Mouse (Mus musculus) stomach, postnatal 0 days (tissue): Measurements from ENCODE around the gene Kncn. TPM values are rescaled to one million over a fixed set of nuclear protein-coding genes. Genes with fewer than 3 reads are reported as not detected.

Source experiments
- ATAC-seq: fragments of 200-750 bp; cut with Nextera tagmentation; 2 replicates; pipeline ENCODE4 v1.8.0; 2017; ENCODE audit not compliant: low FRiP score, low TSS enrichment
- DNase-seq: peaks from one replicate; pipeline ENCODE4 v3.0.0-alpha.2; 2016; ENCODE audit warnings: low spot score
- H3K27ac ChIP-seq: fragments of 300-500 bp; sonication (generic); replicated peaks from 2 replicates; pipeline ENCODE4 v1.5.1; 2014; ENCODE audit warnings: mild to moderate bottlenecking, control low read depth
- H3K27me3 ChIP-seq: fragments of 300-500 bp; sonication (generic); 2 replicates; pipeline ENCODE4 v1.6.1; 2014; ENCODE audit warnings: low read length; ENCODE audit not compliant: control insufficient read depth, insufficient read depth
- H3K36me3 ChIP-seq: fragments of 300-500 bp; sonication (generic); 2 replicates; pipeline ENCODE4 v1.6.1; 2014; ENCODE audit warnings: low read length, mixed read lengths; ENCODE audit not compliant: control insufficient read depth, insufficient read depth
- H3K4me1 ChIP-seq: fragments of 300-500 bp; sonication (generic); replicated peaks from 2 replicates; pipeline ENCODE4 v1.6.1; 2014; ENCODE audit warnings: antibody characterized with exemption; ENCODE audit not compliant: control insufficient read depth, insufficient read depth
- H3K4me2 ChIP-seq: fragments of 300-500 bp; sonication (generic); replicated peaks from 2 replicates; pipeline ENCODE4 v1.6.1; 2014; ENCODE audit warnings: low read depth, mild to moderate bottlenecking, control low read depth, moderate library complexity
- H3K4me3 ChIP-seq: fragments of 300-500 bp; sonication (generic); 2 replicates; pipeline ENCODE4 v1.5.1; 2014; ENCODE audit warnings: low read depth, low read length, control low read depth
- H3K9ac ChIP-seq: fragments of 300-500 bp; sonication (generic); 2 replicates; pipeline ENCODE4 v1.6.1; 2014; ENCODE audit warnings: mild to moderate bottlenecking, low read length, control low read depth, mixed read lengths
- H3K9me3 ChIP-seq: fragments of 300-500 bp; sonication (generic); 2 replicates; pipeline ENCODE4 v1.6.1; 2016; ENCODE audit warnings: low read length; ENCODE audit not compliant: control insufficient read depth
- CTCF ChIP-seq: IDR thresholded peaks from 2 replicates; pipeline ENCODE4 v1.5.1; 2016; ENCODE audit warnings: antibody characterized with exemption, low read depth, mild to moderate bottlenecking, moderate library complexity
- EP300 ChIP-seq: optimal IDR thresholded peaks from 2 replicates; pipeline ENCODE3; 2016; ENCODE audit warnings: antibody characterized with exemption
- WGBS: fragments of 180-500 bp; shearing (Covaris S2); extraction: QIAGEN DNeasy Blood & Tissue Kit; methylation state at CpG from one replicate; pipeline ENCODE4 v1.1.7; 2014; 5-methylcytosine and 5-hydroxymethylcytosine counted together
- polyA plus RNA-seq: library from polyadenylated mRNA; unstranded; fragments of >200 nt; fragmentation: Nextera tagmentation; extraction: Ambion mirVana; gene quantifications from 2 replicates; pipeline ENCODE4 v1.2.1, GENCODE M21; 2015

Gene Kncn
- polyA plus RNA-seq, 1 experiment from 2014 or later: not detected

DNA sequence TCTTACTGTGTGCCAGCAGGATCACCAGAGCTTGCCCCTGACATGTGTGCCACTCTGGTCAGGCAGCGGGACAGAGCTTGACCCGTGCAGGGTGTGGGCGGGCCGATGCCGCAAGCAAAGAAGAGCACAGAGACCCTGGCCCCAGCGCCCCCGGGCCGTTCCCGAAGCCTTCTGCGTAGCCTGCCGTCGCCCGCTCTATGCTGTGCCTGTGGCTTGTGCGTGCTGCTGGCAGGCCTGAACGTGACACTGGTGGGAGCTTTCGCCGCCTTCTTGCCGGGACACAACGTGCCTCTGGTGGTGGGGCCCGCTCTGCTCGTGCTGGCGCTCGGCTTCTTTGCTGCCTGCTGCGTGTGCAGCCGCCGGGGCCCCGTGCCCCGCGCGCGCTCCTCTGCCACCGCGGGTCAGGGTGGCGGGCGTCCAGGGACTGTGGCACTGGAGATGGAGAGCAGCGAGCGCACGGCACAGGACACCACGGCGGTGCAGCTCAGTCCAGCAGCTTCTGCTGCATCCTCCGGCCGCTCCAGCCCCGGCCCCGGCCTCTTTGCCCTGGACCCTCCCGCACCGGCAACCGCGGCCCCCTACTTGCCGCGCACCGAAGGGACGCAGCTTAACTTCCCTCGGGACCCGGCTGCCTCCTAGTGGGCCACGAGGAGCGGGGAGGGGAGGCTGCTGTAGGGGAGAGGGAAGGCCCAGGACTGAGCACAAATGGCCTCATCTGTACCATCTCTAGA lies 13.9 kb downstream of the Kncn start:
- no peak for TF ChIP-seq EP300
- peak; percentile 50 for TF ChIP-seq CTCF
- peak overlapping the region; percentile 15; the same call in 1 of the 2 replicates for H3K4me3 ChIP-seq
- peak overlapping the region; percentile 52 for H3K4me2 ChIP-seq
- DNase-seq (peak; percentile 29), ATAC-seq (no peak; the same call in none of the 2 replicates)
- H3K4me1 ChIP-seq: no peaks in the 10 kb centered on the region
- H3K36me3 ChIP-seq: no peaks in the 10 kb centered on the region
- no peak overlapping the region for H3K27ac ChIP-seq
- no peak overlapping the region for H3K9ac ChIP-seq
- no peaks in the 10 kb centered on the region for H3K9me3 ChIP-seq
- peaks cover 6% of the 10 kb centered on the region; the same call in 1 of the 2 replicates for H3K27me3 ChIP-seq
- WGBS: under 1% methylated on average over 53 of the region's 56 CpGs

DNA sequence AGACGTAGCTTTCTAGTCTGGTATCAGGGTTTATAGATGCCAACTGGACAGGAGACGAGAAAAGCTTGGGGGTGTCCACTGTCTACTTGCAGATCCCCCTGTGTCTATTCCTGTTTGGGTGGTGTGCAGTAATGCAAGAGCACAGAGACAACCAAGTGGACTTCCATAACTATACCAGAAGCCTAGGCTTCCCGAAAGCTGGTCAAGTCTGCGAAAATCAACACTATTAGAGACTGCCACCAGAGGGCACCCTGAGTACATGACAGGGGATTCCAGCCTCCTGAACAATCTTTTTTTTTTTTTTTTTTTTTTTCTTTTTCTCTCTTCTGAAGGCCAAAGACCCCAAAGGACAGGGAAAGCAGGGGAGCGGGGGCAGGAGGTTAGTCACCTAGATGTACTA lies 18.6 kb downstream of the Kncn start:
- no peak for ATAC-seq
- peak; percentile 90 for TF ChIP-seq CTCF
- TF ChIP-seq EP300: no peak
- WGBS: 18% methylated on average over 5 of the region's 5 CpGs
- Histone ChIP-seq H3K9ac (no peak overlapping the region), H3K4me3 (no peak overlapping the region), H3K36me3 (no peaks in the 10 kb centered on the region), H3K4me1 (no peaks in the 10 kb centered on the region), H3K27me3 (peaks cover 3% of the 10 kb centered on the region; the same call in 1 of the 2 replicates), H3K9me3 (no peaks in the 10 kb centered on the region), H3K27ac (no peak overlapping the region), H3K4me2 (no peak overlapping the region)
- peak; percentile 83 for DNase-seq

DNA sequence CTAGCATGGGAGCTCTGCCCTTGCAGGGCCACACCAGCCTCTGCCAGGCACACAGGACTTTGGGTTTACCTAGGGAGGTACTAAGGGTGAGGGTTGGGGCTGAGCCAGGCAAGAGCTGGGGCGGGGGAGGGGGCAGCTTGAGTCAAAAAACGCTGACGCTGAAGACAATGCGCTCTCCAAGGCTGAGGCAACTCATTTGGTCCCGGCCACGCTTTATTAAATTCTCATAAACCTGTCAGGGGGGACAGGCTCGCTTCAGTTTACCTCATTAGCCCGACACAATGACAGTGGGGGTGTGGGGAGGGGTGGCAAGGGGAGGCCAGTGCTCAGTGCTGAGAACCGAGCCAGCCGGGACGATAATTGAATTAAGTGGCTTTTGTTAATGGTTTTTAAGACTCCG lies 20.2 kb downstream of the Kncn start:
- H3K36me3 ChIP-seq: no peaks in the 10 kb centered on the region
- TF ChIP-seq CTCF: no peak
- no peak for TF ChIP-seq EP300
- no peak overlapping the region for H3K9ac ChIP-seq
- H3K4me3 ChIP-seq: no peak overlapping the region
- DNase-seq (peak; percentile 40), ATAC-seq (peak; percentile 43; the same call in 1 of the 2 replicates)
- no peaks in the 10 kb centered on the region for H3K27me3 ChIP-seq
- no peak overlapping the region for H3K4me2 ChIP-seq
- no peaks in the 10 kb centered on the region for H3K4me1 ChIP-seq
- H3K9me3 ChIP-seq: no peaks in the 10 kb centered on the region
- H3K27ac ChIP-seq: no peak overlapping the region
- 20% methylated on average over 12 of the region's 12 CpGs for WGBS

DNA sequence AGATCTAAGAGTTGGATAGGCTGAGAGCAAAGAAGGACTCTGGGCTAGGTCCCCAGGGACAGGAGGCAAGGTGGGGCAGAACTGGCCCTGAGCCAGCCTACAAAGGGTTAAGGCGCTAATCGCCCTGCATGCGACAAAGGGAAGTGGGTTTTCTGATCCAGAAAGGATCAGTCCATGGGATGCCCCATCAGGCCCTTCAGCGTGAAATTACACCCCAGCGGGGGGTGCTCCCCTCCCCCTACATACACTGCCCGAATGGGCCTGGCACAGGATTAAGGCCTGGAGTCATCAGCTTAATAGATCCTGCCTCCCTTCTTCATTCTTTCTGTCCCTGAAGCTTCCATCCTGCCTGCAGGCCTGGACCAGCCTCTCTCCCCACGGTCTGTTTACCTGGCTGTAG lies 21.5 kb downstream of the Kncn start:
- no peaks in the 10 kb centered on the region for H3K4me1 ChIP-seq
- H3K9ac ChIP-seq: no peak overlapping the region
- no peak overlapping the region for H3K4me3 ChIP-seq
- 26% methylated on average over 7 of the region's 7 CpGs for WGBS
- H3K36me3 ChIP-seq: no peaks in the 10 kb centered on the region
- H3K27ac ChIP-seq: no peak overlapping the region
- ATAC-seq: no peak
- no peak for DNase-seq
- H3K4me2 ChIP-seq: no peak overlapping the region
- TF ChIP-seq EP300 (no peak), CTCF (no peak)
- H3K27me3 ChIP-seq: no peaks in the 10 kb centered on the region
- no peaks in the 10 kb centered on the region for H3K9me3 ChIP-seq

DNA sequence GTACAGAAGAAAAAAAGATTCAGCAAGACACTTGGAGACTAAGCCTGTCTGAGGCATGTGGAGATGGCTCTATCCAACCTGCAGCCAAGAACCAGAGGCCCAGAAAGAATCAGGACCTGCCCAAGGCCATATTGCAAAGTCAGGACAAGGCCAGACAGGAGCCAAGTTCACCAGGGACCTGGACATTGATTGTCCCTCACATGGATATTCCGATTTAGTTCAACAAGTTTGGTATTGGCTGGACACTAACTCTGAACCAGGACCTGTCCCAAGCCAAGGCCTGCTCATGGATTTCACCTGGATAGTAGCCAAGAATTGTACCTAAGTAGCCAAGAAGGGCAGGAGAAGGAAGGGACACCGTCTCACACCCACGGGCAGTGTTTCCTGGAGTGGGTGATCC lies 22.6 kb downstream of the Kncn start:
- Histone ChIP-seq H3K9me3 (no peaks in the 10 kb centered on the region), H3K4me2 (no peak overlapping the region), H3K36me3 (no peaks in the 10 kb centered on the region), H3K27ac (no peak overlapping the region), H3K9ac (no peak overlapping the region), H3K4me3 (no peak overlapping the region), H3K4me1 (no peaks in the 10 kb centered on the region), H3K27me3 (no peaks in the 10 kb centered on the region)
- no peak for DNase-seq
- WGBS: 80% methylated on average over 3 of the region's 3 CpGs
- ATAC-seq: no peak
- no peak for TF ChIP-seq CTCF
- TF ChIP-seq EP300: no peak

DNA sequence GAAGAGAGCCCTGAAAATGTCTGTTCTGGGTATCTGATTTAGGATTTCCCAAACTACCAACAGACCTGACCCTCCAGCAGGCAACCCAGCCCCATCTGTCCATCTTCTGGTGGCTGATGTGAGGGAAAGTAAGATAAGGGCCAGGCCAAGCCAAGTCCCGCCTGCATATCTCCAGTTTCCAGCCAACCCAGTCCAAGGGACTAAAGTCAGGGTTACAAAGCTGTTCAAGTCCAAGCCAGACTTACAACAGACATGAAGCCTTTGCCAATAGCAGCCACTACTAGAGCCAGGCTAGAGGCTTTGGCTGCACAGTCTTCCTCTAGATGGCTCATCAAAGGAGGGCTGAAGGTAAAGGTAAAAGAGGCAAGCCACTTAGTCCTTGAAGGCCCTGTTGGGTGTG lies 23.8 kb downstream of the Kncn start:
- TF ChIP-seq EP300: no peak
- ATAC-seq: no peak
- Histone ChIP-seq H3K9me3 (no peaks in the 10 kb centered on the region), H3K4me2 (no peak overlapping the region), H3K36me3 (no peaks in the 10 kb centered on the region), H3K4me3 (no peak overlapping the region), H3K27me3 (no peaks in the 10 kb centered on the region), H3K27ac (no peak overlapping the region), H3K4me1 (no peaks in the 10 kb centered on the region), H3K9ac (no peak overlapping the region)
- DNase-seq: no peak
- WGBS: 52% methylated on average over 1 of the region's 1 CpGs
